23 mouse cellular contexts compared by ENCODE assay signal in genomic region chr11:109816911-109817310, GRCm38 (mm10). TPM values are rescaled to one million over a fixed set of nuclear protein-coding genes. Genes with fewer than 3 reads are reported as not detected.
DNase-seq lines count a peak whose midpoint lies in the region; ATAC-seq lines count a peak whose summit lies in the region.
"Had no signal": no experiment of that assay in that cellular context is flagged by ENCODE, and none has a peak within 500 bp of the region (broad histone marks: within the 10 kb centered on the region; RNA-seq: fewer than 3 reads in every experiment).

No protein-coding gene starts in this region.

- no peak overlapping the region for H3K9ac ChIP-seq in kidney, embryonic 16.5 days (replicated peaks; ENCODE audit: low read length)
- H3K9ac ChIP-seq in kidney, embryonic 14.5 days (ENCODE audit: low read depth, low read length) = no peak overlapping the region
- H3K9ac ChIP-seq: embryonic facial prominence, embryonic 13.5 days; limb, embryonic 12.5 days; liver, embryonic 14.5 days; midbrain, embryonic 15.5 days had no signal

- H3K4me3 ChIP-seq in kidney, embryonic 16.5 days (ENCODE audit: low read length) = no peak overlapping the region
- no peak overlapping the region for H3K4me3 ChIP-seq in kidney, embryonic 14.5 days (ENCODE audit: low read length)
- H3K4me3 ChIP-seq: embryonic facial prominence, embryonic 13.5 days; limb, embryonic 12.5 days; megakaryocyte, embryonic 14.5 days; midbrain, embryonic 15.5 days had no signal

- peak overlapping the region; percentile 35; the same call in 1 of the 2 replicates for H3K27ac ChIP-seq in kidney, embryonic 16.5 days (ENCODE audit: low read length)
- H3K27ac ChIP-seq in kidney, embryonic 14.5 days (ENCODE audit: low read depth, low read length) = no peak overlapping the region; the same call in 1 of the 2 replicates
- H3K27ac ChIP-seq: embryonic facial prominence, embryonic 13.5 days; limb, embryonic 12.5 days; liver, embryonic 14.5 days; midbrain, embryonic 15.5 days had no signal

- no peak overlapping the region for H3K4me2 ChIP-seq in kidney, embryonic 16.5 days (replicated peaks; ENCODE audit: low read depth, low read length)
- H3K4me2 ChIP-seq in kidney, embryonic 14.5 days (replicated peaks; ENCODE audit: low read depth, low read length) = no peak overlapping the region
- H3K4me2 ChIP-seq: embryonic facial prominence, embryonic 13.5 days; limb, embryonic 12.5 days; midbrain, embryonic 15.5 days had no signal

- ATAC-seq in kidney, embryonic 16.5 days (ENCODE audit: low FRiP score, low TSS enrichment) = no peak
- ATAC-seq in kidney, embryonic 14.5 days (ENCODE audit: low FRiP score, low TSS enrichment) = no peak; the same call in 1 of the 2 replicates
- ATAC-seq: activated CD4-positive, CD25-positive, alpha-beta regulatory T cell, adult 4 months; midbrain, embryonic 15.5 days had no signal

- H3K27me3 ChIP-seq in kidney, embryonic 16.5 days (ENCODE audit: insufficient read depth, low read length) = no peaks in the 10 kb centered on the region
- H3K27me3 ChIP-seq in kidney, embryonic 14.5 days (ENCODE audit: control insufficient read depth, insufficient read depth, low read length) = no peaks in the 10 kb centered on the region
- H3K27me3 ChIP-seq: embryonic facial prominence, embryonic 13.5 days; limb, embryonic 12.5 days; midbrain, embryonic 15.5 days had no signal

- no peaks in the 10 kb centered on the region for H3K4me1 ChIP-seq in kidney, embryonic 16.5 days (ENCODE audit: insufficient read depth, low read length)
- H3K4me1 ChIP-seq in kidney, embryonic 14.5 days (ENCODE audit: control insufficient read depth, insufficient read depth, low read length) = no peaks in the 10 kb centered on the region
- H3K4me1 ChIP-seq: embryonic facial prominence, embryonic 13.5 days; limb, embryonic 12.5 days; midbrain, embryonic 15.5 days had no signal

- no peaks in the 10 kb centered on the region for H3K9me3 ChIP-seq in kidney, embryonic 16.5 days (ENCODE audit: low read length)
- no peaks in the 10 kb centered on the region; the same call in 1 of the 2 replicates for H3K9me3 ChIP-seq in kidney, embryonic 14.5 days (ENCODE audit: control insufficient read depth, low read length)
- H3K9me3 ChIP-seq: embryonic facial prominence, embryonic 13.5 days; limb, embryonic 12.5 days; midbrain, embryonic 15.5 days had no signal

- 65% methylated on average over 1 of the region's 1 CpGs for WGBS in kidney, embryonic 16.5 days
- WGBS in kidney, embryonic 14.5 days = 70% methylated on average over 1 of the region's 1 CpGs

- DNase-seq in NIH3T3 (ENCODE audit: low read depth) = peak; percentile 73
- DNase-seq in lung, adult 18-20 months = peak; percentile 13 to 52
- DNase-seq in lung, postnatal 25 days (ENCODE audit: low spot score) = peak; percentile 58
- DNase-seq in testis, postnatal 14 days (ENCODE audit: low spot score) = no peak
- DNase-seq in B cell, adult 2 months = no peak
- DNase-seq: adrenal gland, postnatal 36 days; cerebellum, adult 9-10 months; kidney, postnatal 25 days; spleen, adult 18-20 months had no signal

- H3K36me3 ChIP-seq in kidney, embryonic 16.5 days (ENCODE audit: insufficient read depth, low read length) = no peaks in the 10 kb centered on the region
- no peaks in the 10 kb centered on the region for H3K36me3 ChIP-seq in kidney, embryonic 14.5 days (ENCODE audit: control insufficient read depth, insufficient read depth, low read length)
- H3K36me3 ChIP-seq: embryonic facial prominence, embryonic 13.5 days; limb, embryonic 12.5 days; midbrain, embryonic 15.5 days had no signal

RNA-seq across cellular contexts. Expression of gene 1700012B07Rik, which starts 10.9 kb away (rescaled TPM):
- not detected in 2 replicates for polyA plus RNA-seq in kidney, embryonic 16.5 days (2015; fragmentation: Nextera tagmentation; extraction: Ambion mirVana)
- not detected in 2 replicates for polyA plus RNA-seq in kidney, embryonic 14.5 days (2014; fragmentation: Nextera tagmentation; extraction: Ambion mirVana)
- polyA plus RNA-seq: embryonic facial prominence, embryonic 13.5 days; forebrain, embryonic 11.5 days; heart, embryonic 14.5 days; hindbrain, embryonic 11.5 days; intestine, embryonic 14.5 days; limb, embryonic 12.5 days; midbrain, embryonic 15.5 days; neural tube, embryonic 11.5 days; stomach, embryonic 14.5 days had no signal

Comparison
In these comparisons a context has a peak if more than half of its experiments do, and no peak if none do; other contexts are left out.
1. DNase-seq: peak in NIH3T3 (single experiment), lung, adult 18-20 months (2 of 2) and lung, postnatal 25 days (single experiment); none in testis, postnatal 14 days (single experiment) and B cell, adult 2 months (0 of 2).